Mouse (Mus musculus) heart, adult 2 months (tissue): ENCODE data around the gene Nedd8.

Experiments used
- CTCF ChIP-seq: fragments of 200-600 bp; IDR thresholded peaks from 2 replicates; pipeline ENCODE4 v1.8.1; 2022; ENCODE audit warnings: antibody characterized with exemption, mild to moderate bottlenecking, moderate library complexity
- EP300 ChIP-seq: fragments of 200-500 bp; IDR thresholded peaks from 2 replicates; pipeline ENCODE4 v1.6.1; 2011; ENCODE audit warnings: low read depth, low read length, control low read depth; ENCODE audit not compliant: insufficient read depth
- POLR2A ChIP-seq: fragments of 200-500 bp; IDR thresholded peaks from 2 replicates; pipeline ENCODE4 v1.6.1; 2011; ENCODE audit warnings: mild to moderate bottlenecking, low read depth, low read length, control low read depth; ENCODE audit not compliant: insufficient read depth

DNA sequence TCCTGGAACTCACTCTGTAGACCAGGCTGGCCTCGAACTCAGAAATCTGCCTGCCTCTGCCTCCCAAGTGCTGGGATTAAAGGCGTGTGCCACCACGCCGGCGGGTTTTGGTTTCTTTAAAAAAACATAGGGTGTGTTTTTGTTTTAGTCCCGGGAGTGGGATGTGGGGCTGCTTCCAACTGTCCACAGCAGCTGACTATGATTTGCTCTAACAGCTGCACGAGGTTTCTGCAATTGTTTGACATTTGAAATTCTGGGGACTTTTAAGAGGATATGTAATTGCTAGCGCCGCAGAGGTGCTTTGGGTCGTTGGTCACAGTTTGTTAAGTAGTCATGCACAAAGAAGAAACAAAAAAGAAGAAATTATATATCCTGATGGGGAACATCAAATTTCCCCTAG lies 17.5 kb upstream of the Nedd8 start:
- no peak for TF ChIP-seq CTCF
- TF ChIP-seq POLR2A = no peak
- no peak for TF ChIP-seq EP300
